Mouse (Mus musculus): Measurements from ENCODE around the gene Cth.

Gene Cth

DNA sequence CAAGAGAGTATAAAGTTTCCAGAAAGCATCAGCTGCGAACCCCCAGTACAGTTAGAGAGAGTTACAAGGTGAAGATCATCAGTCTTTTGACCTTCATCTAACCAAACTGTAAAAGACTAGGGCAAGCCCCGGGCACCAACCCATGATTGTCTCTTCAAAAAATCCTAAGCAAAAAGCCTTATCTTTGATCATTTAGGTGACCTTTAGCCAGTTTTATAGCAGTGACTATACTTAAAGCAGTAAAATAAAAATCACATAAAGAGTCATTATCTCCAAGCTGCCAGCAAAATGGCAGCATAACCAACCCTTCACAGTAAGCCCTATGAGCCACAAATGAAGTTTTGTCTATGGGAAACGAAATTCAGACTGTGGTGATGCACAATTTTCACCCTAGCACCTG lies 14.6 kb downstream of the Cth start:
- no peak for DNase-seq

DNA sequence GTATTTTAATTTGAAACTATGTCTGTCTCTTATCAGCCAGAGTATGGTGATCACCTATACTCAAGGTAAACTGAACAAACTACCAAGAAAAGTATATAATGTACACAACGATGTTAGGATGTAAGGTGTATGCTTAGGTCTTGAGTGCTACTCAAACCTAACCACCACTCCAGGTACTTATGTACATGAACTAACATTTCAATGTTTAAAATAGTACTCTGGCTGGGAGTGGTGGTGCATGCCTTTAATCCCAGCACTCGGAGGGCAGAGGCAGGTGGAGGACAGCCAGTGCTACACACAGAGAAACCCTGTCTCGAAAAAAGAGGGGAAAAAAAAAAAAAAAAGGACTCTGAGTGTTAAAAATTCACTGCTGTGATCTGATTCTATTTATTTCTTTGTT lies 16.7 kb downstream of the Cth start:
- no peak for DNase-seq

- DNase-seq = no peak
Observed at GRCm38 (mm10) chr3:157901721-157902120, 23.2 kb downstream of the Cth start.

DNA sequence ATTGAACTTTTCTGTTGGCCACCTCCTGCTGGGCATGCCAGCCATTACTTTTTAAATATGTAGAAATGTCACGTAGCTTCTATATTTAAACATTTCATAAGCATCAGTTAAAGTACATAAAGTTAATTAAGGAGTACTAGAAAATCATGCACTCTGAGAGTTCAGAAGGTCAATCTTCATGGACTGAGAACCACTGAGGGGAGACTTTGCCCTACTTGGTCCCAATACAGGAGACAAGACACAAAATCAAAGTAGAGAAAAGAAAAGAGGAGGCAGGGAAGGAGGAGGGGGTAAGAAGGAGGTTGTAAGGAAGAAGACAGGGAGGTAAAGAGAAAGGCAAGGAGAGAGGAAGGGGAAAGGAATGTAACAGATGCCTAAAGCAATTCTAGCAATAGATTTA lies 24.9 kb downstream of the Cth start:
- no peak for DNase-seq

GRCm38 (mm10) chr3:157897645-157898044 lies 27.2 kb downstream of the Cth start:
- no peak for DNase-seq

GRCm38 (mm10) chr3:157891819-157892218 lies 33.1 kb downstream of the Cth start:
- DNase-seq = no peak

- DNase-seq = no peak
Observed at GRCm38 (mm10) chr3:157884081-157884643, 40.7 kb downstream of the Cth start.

DNA sequence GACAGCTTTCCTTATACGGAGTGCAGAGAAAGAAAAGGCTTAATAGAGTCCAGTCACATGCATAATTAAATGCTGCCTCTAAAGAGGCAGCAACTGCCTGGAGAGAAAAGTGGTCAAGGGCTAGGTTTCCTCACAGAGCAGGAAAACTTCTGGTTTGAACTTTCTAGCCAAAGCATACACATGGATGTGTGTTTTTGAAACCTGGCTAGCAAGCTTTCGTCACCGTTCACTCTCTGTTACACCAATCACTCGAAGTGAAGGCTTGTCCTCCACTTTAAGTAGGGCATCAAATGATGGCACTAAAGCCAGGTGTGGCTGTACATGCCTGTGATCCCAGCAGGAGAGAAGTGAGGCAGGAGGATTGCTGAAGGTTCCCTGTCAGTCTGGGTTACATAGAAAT lies 41.8 kb downstream of the Cth start:
- DNase-seq = no peak

GRCm38 (mm10) chr3:157881992-157882391 lies 42.9 kb downstream of the Cth start:
- DNase-seq = no peak

DNA sequence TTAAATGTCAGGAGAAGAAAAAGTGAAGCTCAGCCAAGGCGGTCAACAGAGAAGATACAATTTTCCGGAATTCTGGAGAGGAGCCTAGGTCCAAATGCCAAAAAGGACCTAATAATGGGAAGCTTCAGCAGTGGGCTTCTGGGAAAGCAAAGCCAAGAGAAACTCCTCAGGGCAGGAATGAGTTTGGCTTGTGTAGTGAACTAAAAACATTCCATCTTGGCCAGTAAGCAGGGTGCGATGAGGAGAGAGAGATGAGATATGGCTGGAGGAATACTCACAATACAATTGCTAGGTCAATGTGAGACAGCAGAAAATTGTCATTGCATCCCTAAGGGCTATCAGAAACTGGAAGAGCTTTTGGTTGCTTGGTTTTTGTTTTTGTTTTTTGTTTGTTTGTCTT lies 43.9 kb downstream of the Cth start:
- peak in 1 of 2 experiments; percentile 3 for DNase-seq

- DNase-seq = no peak
Observed at GRCm38 (mm10) chr3:157877847-157878246, 47.0 kb downstream of the Cth start.

GRCm38 (mm10) chr3:157876439-157877156 lies 48.3 kb downstream of the Cth start:
- DNase-seq = peak; percentile 12 to 28

- DNase-seq = no peak
Observed at GRCm38 (mm10) chr3:157872897-157873296, 52.0 kb downstream of the Cth start.

DNA sequence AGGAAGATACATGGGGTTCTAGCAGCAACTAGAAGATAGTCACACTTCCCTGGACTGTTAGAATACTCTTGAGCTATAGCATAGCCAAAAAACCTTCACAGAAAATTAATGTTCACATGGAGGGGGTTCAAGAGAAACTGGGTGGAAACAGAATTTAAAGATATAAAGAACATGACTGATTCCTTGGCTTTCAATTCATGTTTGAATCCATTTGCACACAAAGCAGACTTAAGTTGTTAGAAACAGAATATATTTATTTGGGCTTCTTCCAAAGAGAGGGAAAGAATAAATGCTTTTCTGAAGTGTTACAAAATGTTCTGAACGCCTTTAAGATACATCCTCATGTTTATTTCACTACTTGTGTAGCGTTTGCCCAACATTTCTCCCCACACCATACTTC lies 57.0 kb downstream of the Cth start:
- DNase-seq = no peak

GRCm38 (mm10) chr3:157866251-157866650 lies 58.6 kb downstream of the Cth start:
- DNase-seq = no peak

DNA sequence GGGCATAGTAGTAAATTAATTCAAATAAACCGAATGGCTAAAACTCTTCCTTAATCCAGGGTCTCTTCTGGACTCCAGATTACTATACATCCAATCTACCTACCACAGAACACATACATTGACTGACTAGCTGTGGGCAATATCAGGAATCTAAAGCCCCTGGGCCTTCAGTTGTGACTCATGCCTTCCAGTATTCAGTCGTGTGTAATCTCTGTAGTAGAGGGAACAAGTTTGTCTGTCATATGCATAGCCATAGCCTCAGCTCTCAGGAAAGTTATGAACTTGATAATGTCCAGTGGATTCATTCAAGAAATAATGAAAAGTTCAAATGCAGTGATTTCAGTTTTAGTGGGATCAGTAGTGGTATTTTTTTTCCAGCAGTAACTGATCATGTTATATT lies 59.0 kb downstream of the Cth start:
- DNase-seq = no peak

DNA sequence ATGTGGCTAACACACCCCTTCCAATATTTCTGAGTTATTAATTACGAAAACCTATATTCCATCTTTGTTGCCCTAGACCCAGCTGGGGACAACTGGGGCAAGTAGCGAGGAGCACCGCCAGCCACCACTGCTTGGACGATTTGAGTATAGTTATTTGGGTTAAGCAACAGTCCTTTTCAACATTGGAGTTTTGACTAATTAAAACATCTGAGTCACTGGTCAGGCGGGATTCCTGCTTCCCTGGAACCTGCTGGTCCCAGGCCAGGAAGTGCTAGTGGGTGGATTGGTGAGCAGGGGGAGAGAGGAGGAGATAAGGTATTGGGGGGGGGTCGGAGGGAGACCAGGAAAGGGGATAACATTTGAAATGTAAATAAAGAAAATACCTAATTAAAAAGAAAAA lies 59.4 kb downstream of the Cth start:
- no peak for DNase-seq

DNA sequence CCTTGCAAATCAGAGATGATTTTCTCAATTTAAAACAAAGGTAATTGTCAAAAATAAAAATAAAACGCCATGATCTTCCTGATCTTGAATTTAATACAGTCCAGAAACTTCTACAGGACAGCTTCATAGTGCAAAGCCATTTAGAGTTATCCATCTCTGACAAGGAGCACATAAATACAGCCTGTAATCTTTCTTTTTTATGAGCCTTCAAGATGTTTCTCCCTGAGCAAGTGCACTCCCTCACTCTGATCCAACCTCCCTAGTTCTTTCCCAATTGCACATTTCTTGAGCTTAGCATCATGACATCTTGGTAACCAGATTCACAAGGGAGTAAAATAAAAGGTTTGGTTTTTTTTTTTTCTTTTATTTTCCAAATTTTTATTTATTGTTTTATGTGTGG lies 72.1 kb downstream of the Cth start:
- no peak for DNase-seq

- DNase-seq = no peak
Observed at GRCm38 (mm10) chr3:157848503-157848902, 76.4 kb downstream of the Cth start.

- no peak for DNase-seq
Observed at GRCm38 (mm10) chr3:157847338-157848284, 77.3 kb downstream of the Cth start.

All from lung, adult 18-20 months (tissue).